Mouse (Mus musculus): ENCODE measurements around the gene Dusp23.
A peak's percentile ranks its signal among the peaks of the same experiment; 100 is the strongest.

The Dusp23 gene

GRCm38 (mm10) chr1:172632451-172633326 lies at the start of gene Dusp23:
Gene Dusp23 (minus strand): TSS chr1:172632962.
- peak; percentile 94 for DNase-seq

- DNase-seq, result no peak
Observed at GRCm38 (mm10) chr1:172680742-172681141, 48.0 kb upstream of the Dusp23 start.

- DNase-seq, result no peak
Observed at GRCm38 (mm10) chr1:172670716-172671115, 38.0 kb upstream of the Dusp23 start.

- no peak for DNase-seq
Observed at GRCm38 (mm10) chr1:172667597-172667996, 34.8 kb upstream of the Dusp23 start.

- no peak for DNase-seq
Observed at GRCm38 (mm10) chr1:172665457-172665856, 32.7 kb upstream of the Dusp23 start.

GRCm38 (mm10) chr1:172659688-172660087 lies 26.9 kb upstream of the Dusp23 start:
- DNase-seq, result no peak

- DNase-seq, result no peak
Observed at GRCm38 (mm10) chr1:172657266-172657665, 24.5 kb upstream of the Dusp23 start.

GRCm38 (mm10) chr1:172653900-172654299 lies 21.1 kb upstream of the Dusp23 start:
- no peak for DNase-seq

GRCm38 (mm10) chr1:172652040-172652662 lies 19.4 kb upstream of the Dusp23 start:
- no peak for DNase-seq

GRCm38 (mm10) chr1:172651288-172651987 lies 18.7 kb upstream of the Dusp23 start:
- no peak for DNase-seq

GRCm38 (mm10) chr1:172650519-172651287 lies 17.9 kb upstream of the Dusp23 start:
- DNase-seq, result peak; percentile 33

GRCm38 (mm10) chr1:172649396-172649795 lies 16.6 kb upstream of the Dusp23 start:
- no peak for DNase-seq

- no peak for DNase-seq
Observed at GRCm38 (mm10) chr1:172647236-172647635, 14.5 kb upstream of the Dusp23 start.

- DNase-seq, result no peak
Observed at GRCm38 (mm10) chr1:172638781-172639180, 6.0 kb upstream of the Dusp23 start.

- no peak for DNase-seq
Observed at GRCm38 (mm10) chr1:172637801-172638200, 5.0 kb upstream of the Dusp23 start.

GRCm38 (mm10) chr1:172636266-172636665 lies 3.5 kb upstream of the Dusp23 start:
- DNase-seq, result no peak

GRCm38 (mm10) chr1:172635258-172635657 lies 2.5 kb upstream of the Dusp23 start:
- no peak for DNase-seq

GRCm38 (mm10) chr1:172634136-172634535 lies 1.4 kb upstream of the Dusp23 start:
- no peak for DNase-seq

- no peak for DNase-seq
Observed at GRCm38 (mm10) chr1:172631721-172632120, 1.0 kb downstream of the Dusp23 start.

GRCm38 (mm10) chr1:172629831-172630230 lies 2.9 kb downstream of the Dusp23 start:
- DNase-seq, result no peak

GRCm38 (mm10) chr1:172626306-172626705 lies 6.5 kb downstream of the Dusp23 start:
- no peak for DNase-seq

GRCm38 (mm10) chr1:172624081-172624480 lies 8.7 kb downstream of the Dusp23 start:
- DNase-seq, result no peak

GRCm38 (mm10) chr1:172623599-172623998 lies 9.2 kb downstream of the Dusp23 start:
- DNase-seq, result no peak

Data from thymus, postnatal 4 days (tissue).